Mouse (Mus musculus): ENCODE measurements around the gene Olfr583. TPM values are rescaled to one million over a fixed set of nuclear protein-coding genes. Genes with fewer than 3 reads are reported as not detected.

The Olfr583 gene
- not detected in 2 replicates for polyA plus RNA-seq (2015; fragmentation: Nextera tagmentation; extraction: Ambion mirVana)

DNA sequence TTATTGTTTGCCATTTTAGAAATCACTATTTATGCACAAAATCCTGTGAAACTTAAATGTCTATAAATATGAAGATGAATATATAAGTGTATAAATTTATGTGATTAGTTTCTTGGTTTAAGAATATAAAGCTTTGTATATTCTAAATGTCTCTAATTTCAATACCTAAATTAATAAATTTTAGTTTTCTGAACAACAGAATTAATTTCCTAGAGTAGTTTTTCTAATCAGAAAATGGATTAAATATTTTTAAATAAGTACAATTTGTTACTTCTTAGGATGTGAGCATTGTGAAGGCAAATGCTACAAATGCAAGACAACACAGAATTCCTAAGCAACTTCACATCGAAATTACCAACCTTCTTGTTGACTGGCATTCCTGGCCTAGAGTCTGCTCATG, at the start of gene Olfr583:
Gene Olfr583, plus strand, starts transcription at position 301 of the 400 bp plus-strand sequence.
- Histone ChIP-seq H3K27ac (no peak within 1 kb of the TSS), H3K4me2 (no peak within 1 kb of the TSS), H3K36me3 (no peaks in the 10 kb centered on the region), H3K9ac (no peak within 1 kb of the TSS), H3K4me3 (no peak within 1 kb of the TSS), H3K27me3 (no peaks in the 10 kb centered on the region), H3K9me3 (replicated peaks) (no peaks in the 10 kb centered on the region), H3K4me1 (replicated peaks) (no peaks in the 10 kb centered on the region)
- no peak for ATAC-seq (replicated peaks; ENCODE audit: insufficient number of reproducible peaks, insufficient read depth, low FRiP score, low read depth)
- WGBS = 80% methylated on average over 1 of the region's 1 CpGs

- Histone ChIP-seq H3K36me3 (no peaks in the 10 kb centered on the region), H3K27me3 (no peaks in the 10 kb centered on the region), H3K27ac (no peak within 1 kb of the TSS), H3K4me2 (no peak within 1 kb of the TSS), H3K4me3 (no peak within 1 kb of the TSS), H3K9me3 (replicated peaks) (no peaks in the 10 kb centered on the region), H3K4me1 (replicated peaks) (no peaks in the 10 kb centered on the region), H3K9ac (no peak within 1 kb of the TSS)
- no peak for ATAC-seq (replicated peaks; ENCODE audit: insufficient number of reproducible peaks, insufficient read depth, low FRiP score, low read depth)
Measured at GRCm38 (mm10) chr7:103037724-103038123, 13.4 kb upstream of the Olfr583 start, which contains the start of gene Olfr582. TSS of gene Olfr582 (plus strand) at chr7:103038024.

DNA sequence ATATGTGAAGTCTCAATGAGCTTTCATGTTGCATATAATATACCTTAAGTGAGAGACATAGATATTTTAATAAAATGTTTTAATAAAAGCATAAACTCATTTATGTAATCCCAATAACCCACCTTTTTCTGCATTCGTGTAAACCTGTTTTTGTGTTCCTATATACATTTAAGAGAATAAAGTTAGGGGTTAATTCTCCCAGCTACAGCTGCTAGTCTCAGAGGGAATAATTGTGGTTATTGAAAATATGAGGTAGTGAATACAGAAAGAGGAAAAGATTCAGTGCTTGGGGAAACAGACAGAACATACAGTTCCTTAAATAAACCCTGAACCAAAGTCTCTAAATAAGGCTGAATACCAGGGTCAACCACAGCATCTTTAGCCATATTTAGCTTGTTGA, 30.5 kb downstream of the Olfr583 start, which contains the start of gene Olfr584:
Gene Olfr584, plus strand, starts transcription at position 301 of the 400 bp plus-strand sequence.
- H3K9ac ChIP-seq = no peak within 1 kb of the TSS
- no peak within 1 kb of the TSS for H3K4me3 ChIP-seq
- no peaks in the 10 kb centered on the region for H3K27me3 ChIP-seq
- no peaks in the 10 kb centered on the region for H3K36me3 ChIP-seq
- ATAC-seq (replicated peaks; ENCODE audit: insufficient number of reproducible peaks, insufficient read depth, low FRiP score, low read depth) = no peak
- no peaks in the 10 kb centered on the region for H3K4me1 ChIP-seq (replicated peaks)
- H3K27ac ChIP-seq = no peak within 1 kb of the TSS
- H3K4me2 ChIP-seq = no peak within 1 kb of the TSS
- H3K9me3 ChIP-seq (replicated peaks) = no peaks in the 10 kb centered on the region
- 71% methylated on average over 1 of the region's 1 CpGs for WGBS

DNA sequence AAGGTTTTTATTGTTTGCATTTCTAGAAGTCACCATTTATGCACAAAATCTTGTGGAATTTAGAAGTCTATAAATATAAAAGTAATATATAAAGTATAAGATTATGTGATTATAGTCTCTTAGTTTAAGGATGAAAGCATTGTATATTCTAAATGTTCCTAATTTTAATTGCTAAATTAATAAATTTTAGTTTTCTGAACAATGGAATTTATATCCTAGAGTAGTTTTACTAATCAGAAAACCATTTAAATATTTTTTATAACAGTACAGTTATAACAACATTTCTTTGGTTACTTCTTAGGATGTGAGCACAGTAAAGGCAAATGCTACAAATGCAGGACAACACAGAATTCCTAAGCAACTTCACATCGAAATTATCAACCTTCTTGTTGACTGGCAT, 46.3 kb downstream of the Olfr583 start, which contains the start of gene Olfr585:
Gene Olfr585, plus strand, starts transcription at position 301 of the 400 bp plus-strand sequence.
- 75% methylated on average over 1 of the region's 1 CpGs for WGBS
- no peaks in the 10 kb centered on the region for H3K27me3 ChIP-seq
- H3K4me2 ChIP-seq = no peak within 1 kb of the TSS
- H3K27ac ChIP-seq = no peak within 1 kb of the TSS
- H3K9ac ChIP-seq = no peak within 1 kb of the TSS
- H3K4me3 ChIP-seq = no peak within 1 kb of the TSS
- no peaks in the 10 kb centered on the region for H3K9me3 ChIP-seq (replicated peaks)
- ATAC-seq (replicated peaks; ENCODE audit: insufficient number of reproducible peaks, insufficient read depth, low FRiP score, low read depth) = no peak
- no peaks in the 10 kb centered on the region for H3K4me1 ChIP-seq (replicated peaks)
- no peaks in the 10 kb centered on the region for H3K36me3 ChIP-seq

Other genes starting within 250 kb of the Olfr583 start
- not detected in 2 replicates for gene Olfr564, start 247.8 kb upstream of the Olfr583 start, polyA plus RNA-seq (2015; fragmentation: Nextera tagmentation; extraction: Ambion mirVana)
- gene Olfr566, start 192.5 kb upstream of the Olfr583 start, polyA plus RNA-seq (2015; fragmentation: Nextera tagmentation; extraction: Ambion mirVana) = not detected in 2 replicates
- not detected in 2 replicates for gene Olfr568, start 174.2 kb upstream of the Olfr583 start, polyA plus RNA-seq (2015; fragmentation: Nextera tagmentation; extraction: Ambion mirVana)
- not detected in 2 replicates for gene Olfr569, start 160.4 kb upstream of the Olfr583 start, polyA plus RNA-seq (2015; fragmentation: Nextera tagmentation; extraction: Ambion mirVana)
- gene Olfr570, start 156.7 kb upstream of the Olfr583 start, polyA plus RNA-seq (2015; fragmentation: Nextera tagmentation; extraction: Ambion mirVana) = not detected in 2 replicates
- not detected in 2 replicates for gene Olfr571, start 133.8 kb upstream of the Olfr583 start, polyA plus RNA-seq (2015; fragmentation: Nextera tagmentation; extraction: Ambion mirVana)
- gene Olfr572, start 126.9 kb upstream of the Olfr583 start, polyA plus RNA-seq (2015; fragmentation: Nextera tagmentation; extraction: Ambion mirVana) = not detected in 2 replicates
- gene Olfr573-ps1, start 108.7 kb upstream of the Olfr583 start, polyA plus RNA-seq (2015; fragmentation: Nextera tagmentation; extraction: Ambion mirVana) = not detected in 2 replicates
- gene Olfr574, start 102.8 kb upstream of the Olfr583 start, polyA plus RNA-seq (2015; fragmentation: Nextera tagmentation; extraction: Ambion mirVana) = not detected in 2 replicates
- not detected in 2 replicates for gene Olfr575, start 92.5 kb upstream of the Olfr583 start, polyA plus RNA-seq (2015; fragmentation: Nextera tagmentation; extraction: Ambion mirVana)
- not detected in 2 replicates for gene Olfr576, start 88.6 kb upstream of the Olfr583 start, polyA plus RNA-seq (2015; fragmentation: Nextera tagmentation; extraction: Ambion mirVana)
- not detected in 2 replicates for gene Olfr577, start 75.4 kb upstream of the Olfr583 start, polyA plus RNA-seq (2015; fragmentation: Nextera tagmentation; extraction: Ambion mirVana)
- not detected in 2 replicates for gene Olfr578, start 62.0 kb upstream of the Olfr583 start, polyA plus RNA-seq (2015; fragmentation: Nextera tagmentation; extraction: Ambion mirVana)
- not detected in 2 replicates for gene Olfr582, start 13.3 kb upstream of the Olfr583 start, polyA plus RNA-seq (2015; fragmentation: Nextera tagmentation; extraction: Ambion mirVana)
- not detected in 2 replicates for gene Olfr584, start 30.6 kb downstream of the Olfr583 start, polyA plus RNA-seq (2015; fragmentation: Nextera tagmentation; extraction: Ambion mirVana)
- not detected in 2 replicates for gene Olfr585, start 46.4 kb downstream of the Olfr583 start, polyA plus RNA-seq (2015; fragmentation: Nextera tagmentation; extraction: Ambion mirVana)
- not detected in 2 replicates for gene Olfr586, start 74.3 kb downstream of the Olfr583 start, polyA plus RNA-seq (2015; fragmentation: Nextera tagmentation; extraction: Ambion mirVana)
- not detected in 2 replicates for gene Olfr588-ps1, start 89.6 kb downstream of the Olfr583 start, polyA plus RNA-seq (2015; fragmentation: Nextera tagmentation; extraction: Ambion mirVana)
- gene Olfr589, start 105.1 kb downstream of the Olfr583 start, polyA plus RNA-seq (2015; fragmentation: Nextera tagmentation; extraction: Ambion mirVana) = not detected in 2 replicates
- gene Olfr591, start 127.0 kb downstream of the Olfr583 start, polyA plus RNA-seq (2015; fragmentation: Nextera tagmentation; extraction: Ambion mirVana) = not detected in 2 replicates
- gene Olfr592, start 133.5 kb downstream of the Olfr583 start, polyA plus RNA-seq (2015; fragmentation: Nextera tagmentation; extraction: Ambion mirVana) = not detected in 2 replicates
- gene Olfr593, start 160.6 kb downstream of the Olfr583 start, polyA plus RNA-seq (2015; fragmentation: Nextera tagmentation; extraction: Ambion mirVana) = not detected in 2 replicates
- not detected in 2 replicates for gene Olfr594, start 165.7 kb downstream of the Olfr583 start, polyA plus RNA-seq (2015; fragmentation: Nextera tagmentation; extraction: Ambion mirVana)
- gene Usp17ld, start 201.2 kb downstream of the Olfr583 start, polyA plus RNA-seq (2015; fragmentation: Nextera tagmentation; extraction: Ambion mirVana) = not detected in 2 replicates

Measured in heart, embryonic 15.5 days (tissue).